Mouse (Mus musculus) small intestine, adult 2 months (tissue): Measurements from ENCODE around the gene Rpl37.

Experiments
- CTCF ChIP-seq: fragments of 200-500 bp; IDR thresholded peaks from 2 replicates; pipeline ENCODE4 v1.5.1; 2012; ENCODE audit warnings: low read depth, mild to moderate bottlenecking, control low read depth, inconsistent platforms, low read length, moderate library complexity, mixed read lengths; ENCODE audit not compliant: insufficient replicate concordance, insufficient read length; ENCODE audit errors: extremely low read depth
- POLR2A ChIP-seq: fragments of 200-500 bp; IDR thresholded peaks from 2 replicates; pipeline ENCODE4 v1.6.1; 2012; ENCODE audit warnings: low read depth, mild to moderate bottlenecking, control low read depth, inconsistent platforms, low read length, moderate library complexity

DNA sequence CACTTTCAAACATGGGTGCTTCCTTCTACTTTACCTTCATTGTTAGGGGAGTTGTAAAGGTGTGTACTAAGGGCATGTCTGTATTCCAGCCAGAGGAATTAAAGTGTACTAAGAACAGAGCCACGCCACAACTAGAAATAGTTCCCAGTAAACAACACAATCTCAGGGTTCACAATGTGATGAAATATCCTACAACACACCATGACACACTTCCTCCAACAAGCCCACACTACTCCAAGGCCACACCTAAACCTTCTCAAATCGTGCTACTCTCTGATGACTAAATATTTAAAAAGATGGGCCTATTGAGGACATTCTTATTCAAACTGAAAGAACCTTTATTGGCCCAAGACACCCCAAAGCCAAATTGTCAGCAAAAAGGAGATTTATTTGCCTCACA, 11.0 kb downstream of the Rpl37 start:
- TF ChIP-seq POLR2A = no peak
- TF ChIP-seq CTCF = no peak
